Mouse (Mus musculus): ENCODE data around the gene Sort1. TPM values are rescaled to one million over a fixed set of nuclear protein-coding genes. Genes with fewer than 3 reads are reported as not detected.

The Sort1 gene
- polyA plus RNA-seq, 1 experiment from 2014 or later = 6.4 TPM

DNA sequence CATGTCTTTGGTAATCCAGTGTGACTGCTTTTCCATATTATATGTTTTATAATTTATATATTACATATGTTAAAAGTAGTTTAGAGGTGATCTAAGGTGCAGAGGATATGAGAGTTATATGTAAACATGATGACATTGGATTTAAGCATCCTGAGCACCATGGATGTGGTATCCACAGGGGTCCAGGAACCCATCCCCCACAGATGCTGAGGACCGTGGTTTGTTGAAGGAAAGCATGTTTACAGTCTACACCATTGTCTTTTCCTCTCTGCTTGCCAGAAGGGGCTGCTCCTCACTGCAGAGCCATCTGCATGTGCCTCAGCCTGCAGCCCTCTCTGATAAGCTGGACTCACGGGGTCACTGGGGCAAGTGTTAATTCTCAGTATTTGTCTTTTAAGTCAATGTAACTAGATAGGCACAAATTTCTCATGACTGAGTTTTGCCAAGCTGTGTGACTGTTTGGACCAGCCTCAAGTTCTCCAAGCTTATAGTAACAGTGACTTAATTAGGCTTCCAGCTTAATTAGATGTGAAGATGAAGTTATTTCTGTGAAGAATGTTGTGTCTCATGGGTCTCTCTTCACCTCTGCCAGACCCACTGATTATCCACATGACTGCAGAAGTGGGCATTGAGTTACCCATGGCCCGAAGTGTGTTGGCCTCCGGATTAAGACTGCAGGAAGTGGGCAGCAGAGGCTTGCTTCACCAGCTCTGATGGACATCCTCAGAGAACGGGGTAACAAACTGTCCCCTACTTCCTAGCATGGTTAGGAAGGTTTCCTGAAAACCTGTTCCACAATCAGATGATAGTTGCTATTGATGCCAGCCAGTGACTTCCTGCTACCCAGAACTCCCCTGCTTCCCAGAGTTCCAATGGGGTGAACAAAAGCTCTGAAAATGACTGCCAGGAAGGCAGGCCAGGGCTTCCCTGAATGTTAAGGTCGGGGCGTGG, 14.0 kb downstream of the Sort1 start:
- Histone ChIP-seq H3K36me3 (no peaks in the 10 kb centered on the region), H3K27ac (no peak overlapping the region), H3K4me2 (no peak overlapping the region), H3K27me3 (no peaks in the 10 kb centered on the region), H3K4me1 (peaks cover 31% of the 10 kb centered on the region), H3K9ac (no peak overlapping the region), H3K9me3 (no peaks in the 10 kb centered on the region), H3K4me3 (no peak overlapping the region)
- WGBS = 62% methylated on average over 7 of the region's 7 CpGs
- ATAC-seq (ENCODE audit: insufficient number of reproducible peaks, insufficient read depth, low FRiP score, low TSS enrichment, low read depth) = no peak

- H3K4me2 ChIP-seq = no peak overlapping the region
- peaks cover 22% of the 10 kb centered on the region for H3K4me1 ChIP-seq
- no peak for ATAC-seq (ENCODE audit: insufficient number of reproducible peaks, insufficient read depth, low FRiP score, low TSS enrichment, low read depth)
- H3K9ac ChIP-seq = no peak overlapping the region
- no peaks in the 10 kb centered on the region for H3K36me3 ChIP-seq
- no peak overlapping the region for H3K4me3 ChIP-seq
- H3K9me3 ChIP-seq = no peaks in the 10 kb centered on the region
- H3K27ac ChIP-seq = no peak overlapping the region
- H3K27me3 ChIP-seq = no peaks in the 10 kb centered on the region
- 82% methylated on average over 6 of the region's 6 CpGs for WGBS
Measured at GRCm38 (mm10) chr3:108300455-108301030, 16.7 kb downstream of the Sort1 start.

DNA sequence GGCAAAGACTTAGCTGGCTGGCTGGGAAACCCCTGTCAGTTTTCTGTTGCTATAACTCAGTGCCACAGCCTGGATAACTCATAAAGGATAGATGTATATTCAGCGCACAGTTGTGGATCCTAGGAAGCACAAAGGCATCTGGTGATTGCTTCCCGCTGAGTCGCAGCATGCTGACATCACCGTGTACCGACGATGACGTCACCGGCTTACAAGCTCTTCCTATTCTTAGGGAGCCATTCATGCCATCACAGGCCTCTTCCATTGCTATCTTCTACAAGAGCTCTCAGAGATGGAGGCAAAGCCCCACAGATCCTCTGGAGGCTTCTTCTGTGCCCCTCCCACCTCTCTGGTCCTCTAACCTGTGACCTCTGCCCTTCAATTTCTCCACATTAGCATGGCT, 19.8 kb downstream of the Sort1 start:
- H3K27me3 ChIP-seq = no peaks in the 10 kb centered on the region
- H3K27ac ChIP-seq = no peak overlapping the region
- no peaks in the 10 kb centered on the region for H3K36me3 ChIP-seq
- H3K9ac ChIP-seq = no peak overlapping the region
- H3K4me1 ChIP-seq = peaks cover 14% of the 10 kb centered on the region
- H3K4me3 ChIP-seq = no peak overlapping the region
- no peak for ATAC-seq (ENCODE audit: insufficient number of reproducible peaks, insufficient read depth, low FRiP score, low TSS enrichment, low read depth)
- no peak overlapping the region for H3K4me2 ChIP-seq
- WGBS = 87% methylated on average over 8 of the region's 8 CpGs
- no peaks in the 10 kb centered on the region for H3K9me3 ChIP-seq

DNA sequence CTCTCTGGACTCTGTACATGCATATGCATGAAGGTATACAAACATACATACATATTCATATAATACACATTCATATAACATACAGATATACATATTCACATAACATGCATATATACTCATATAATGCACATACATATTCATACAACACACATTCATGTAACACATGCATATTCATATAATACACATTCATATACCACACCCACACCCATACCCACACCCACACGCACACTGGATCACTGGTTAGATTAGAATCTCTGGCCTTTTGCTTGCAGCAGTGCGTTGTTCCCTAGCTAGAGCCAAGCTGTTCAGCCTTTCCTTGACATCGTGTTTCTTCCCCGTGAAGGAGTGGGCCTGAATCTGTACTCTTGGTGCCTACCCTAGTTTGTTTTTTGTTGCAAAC, 20.9 kb downstream of the Sort1 start:
- Histone ChIP-seq H3K9ac (no peak overlapping the region), H3K36me3 (no peaks in the 10 kb centered on the region), H3K9me3 (no peaks in the 10 kb centered on the region), H3K4me1 (peaks cover 14% of the 10 kb centered on the region), H3K4me2 (no peak overlapping the region), H3K27ac (no peak overlapping the region), H3K4me3 (no peak overlapping the region), H3K27me3 (no peaks in the 10 kb centered on the region)
- WGBS = 74% methylated on average over 4 of the region's 4 CpGs
- no peak for ATAC-seq (ENCODE audit: insufficient number of reproducible peaks, insufficient read depth, low FRiP score, low TSS enrichment, low read depth)

DNA sequence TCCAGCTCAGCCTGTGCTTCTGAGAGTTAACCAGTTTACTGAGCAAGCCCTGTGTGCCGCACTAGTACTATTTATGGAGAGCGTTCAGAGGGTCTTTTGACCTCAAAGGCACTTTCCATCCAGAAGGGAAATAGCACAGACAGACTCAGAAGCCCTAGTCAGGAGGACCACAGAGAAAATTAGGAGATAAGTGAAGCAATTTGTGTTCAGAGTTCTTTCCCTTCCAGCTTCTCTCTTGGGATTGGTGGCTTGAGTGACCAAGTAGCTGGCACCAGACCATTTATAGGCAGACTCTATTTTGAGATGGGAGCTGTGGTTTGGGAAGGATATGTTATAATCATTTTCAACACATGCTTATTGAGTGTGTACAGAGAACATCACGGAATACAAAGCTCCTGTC, 22.5 kb downstream of the Sort1 start:
- no peak overlapping the region for H3K9ac ChIP-seq
- no peak overlapping the region for H3K4me3 ChIP-seq
- no peak for ATAC-seq (ENCODE audit: insufficient number of reproducible peaks, insufficient read depth, low FRiP score, low TSS enrichment, low read depth)
- no peaks in the 10 kb centered on the region for H3K27me3 ChIP-seq
- H3K4me1 ChIP-seq = peaks cover 17% of the 10 kb centered on the region
- 37% methylated on average over 3 of the region's 3 CpGs for WGBS
- peak overlapping the region; percentile 45; the same call in 1 of the 2 replicates for H3K27ac ChIP-seq
- no peaks in the 10 kb centered on the region for H3K36me3 ChIP-seq
- no peak overlapping the region for H3K4me2 ChIP-seq
- no peaks in the 10 kb centered on the region for H3K9me3 ChIP-seq

DNA sequence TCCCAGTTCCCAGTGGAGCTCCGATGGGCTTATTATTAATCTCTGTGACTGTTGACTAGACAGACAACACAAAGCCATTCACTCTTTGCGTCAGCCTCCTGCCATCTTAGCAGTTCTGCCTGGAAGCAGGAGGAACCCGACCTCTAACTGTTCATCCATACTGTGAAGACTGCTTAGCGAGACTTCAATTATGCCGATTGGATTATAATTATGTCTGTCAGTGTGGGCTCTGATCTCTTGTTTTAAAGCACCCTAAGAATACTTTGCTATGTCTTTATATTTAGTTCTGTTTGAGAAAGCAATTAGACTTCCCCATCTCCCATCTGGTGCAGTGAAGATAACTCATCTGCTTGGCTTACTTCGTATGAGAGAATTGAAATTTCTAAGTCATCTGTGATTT, 23.6 kb downstream of the Sort1 start:
- Histone ChIP-seq H3K9me3 (no peaks in the 10 kb centered on the region), H3K4me3 (no peak overlapping the region), H3K36me3 (no peaks in the 10 kb centered on the region), H3K27ac (no peak overlapping the region), H3K4me2 (no peak overlapping the region), H3K27me3 (no peaks in the 10 kb centered on the region), H3K4me1 (peaks cover 17% of the 10 kb centered on the region), H3K9ac (no peak overlapping the region)
- WGBS = 67% methylated on average over 6 of the region's 6 CpGs
- no peak for ATAC-seq (ENCODE audit: insufficient number of reproducible peaks, insufficient read depth, low FRiP score, low TSS enrichment, low read depth)

GRCm38 (mm10) chr3:108310921-108311341, 27.0 kb downstream of the Sort1 start:
- Histone ChIP-seq H3K4me1 (peaks cover 9% of the 10 kb centered on the region), H3K4me2 (no peak overlapping the region), H3K9me3 (no peaks in the 10 kb centered on the region), H3K9ac (no peak overlapping the region), H3K36me3 (no peaks in the 10 kb centered on the region), H3K4me3 (no peak overlapping the region), H3K27ac (no peak overlapping the region), H3K27me3 (no peaks in the 10 kb centered on the region)
- no peak for ATAC-seq (ENCODE audit: insufficient number of reproducible peaks, insufficient read depth, low FRiP score, low TSS enrichment, low read depth)

GRCm38 (mm10) chr3:108311688-108312087, 27.8 kb downstream of the Sort1 start:
- Histone ChIP-seq H3K4me2 (no peak overlapping the region), H3K27me3 (no peaks in the 10 kb centered on the region), H3K9me3 (no peaks in the 10 kb centered on the region), H3K36me3 (no peaks in the 10 kb centered on the region), H3K4me1 (0 out of 2 replicates have a peak, but pooled peaks cover 3% of the 10 kb centered on the region), H3K9ac (no peak overlapping the region), H3K27ac (no peak overlapping the region), H3K4me3 (no peak overlapping the region)
- WGBS = 85% methylated on average over 4 of the region's 4 CpGs
- ATAC-seq (ENCODE audit: insufficient number of reproducible peaks, insufficient read depth, low FRiP score, low TSS enrichment, low read depth) = no peak

- Histone ChIP-seq H3K27me3 (no peaks in the 10 kb centered on the region), H3K9me3 (no peaks in the 10 kb centered on the region), H3K4me1 (0 out of 2 replicates have a peak, but pooled peaks cover 3% of the 10 kb centered on the region), H3K36me3 (no peaks in the 10 kb centered on the region), H3K4me2 (no peak overlapping the region), H3K4me3 (no peak overlapping the region), H3K27ac (no peak overlapping the region), H3K9ac (no peak overlapping the region)
- no peak for ATAC-seq (ENCODE audit: insufficient number of reproducible peaks, insufficient read depth, low FRiP score, low TSS enrichment, low read depth)
Measured at GRCm38 (mm10) chr3:108312414-108312813, 28.5 kb downstream of the Sort1 start.

DNA sequence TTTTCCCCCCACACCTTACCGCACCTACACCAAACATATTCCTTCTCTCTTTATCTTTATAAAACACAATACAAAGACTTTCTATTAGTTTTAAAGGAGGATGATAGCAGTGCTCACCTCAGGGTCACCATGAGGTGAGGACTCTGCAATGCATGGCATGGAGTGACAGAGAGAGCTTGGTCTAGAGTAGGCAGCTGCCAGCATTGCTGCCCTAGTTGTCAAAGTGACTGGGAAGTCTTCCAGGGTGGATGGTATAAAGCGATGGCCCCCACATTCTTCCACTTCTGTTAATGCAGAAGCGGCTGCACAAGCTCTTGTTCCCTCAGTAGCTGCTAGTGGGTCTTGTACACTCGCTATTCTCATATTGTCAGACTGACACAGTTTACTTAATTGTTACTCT, 29.3 kb downstream of the Sort1 start:
- H3K9ac ChIP-seq = no peak overlapping the region
- H3K36me3 ChIP-seq = no peaks in the 10 kb centered on the region
- H3K4me2 ChIP-seq = no peak overlapping the region
- 80% methylated on average over 4 of the region's 4 CpGs for WGBS
- no peaks in the 10 kb centered on the region for H3K27me3 ChIP-seq
- no peak overlapping the region for H3K27ac ChIP-seq
- H3K4me3 ChIP-seq = no peak overlapping the region
- no peak for ATAC-seq (ENCODE audit: insufficient number of reproducible peaks, insufficient read depth, low FRiP score, low TSS enrichment, low read depth)
- 0 out of 2 replicates have a peak, but pooled peaks cover 3% of the 10 kb centered on the region for H3K4me1 ChIP-seq
- no peaks in the 10 kb centered on the region for H3K9me3 ChIP-seq

DNA sequence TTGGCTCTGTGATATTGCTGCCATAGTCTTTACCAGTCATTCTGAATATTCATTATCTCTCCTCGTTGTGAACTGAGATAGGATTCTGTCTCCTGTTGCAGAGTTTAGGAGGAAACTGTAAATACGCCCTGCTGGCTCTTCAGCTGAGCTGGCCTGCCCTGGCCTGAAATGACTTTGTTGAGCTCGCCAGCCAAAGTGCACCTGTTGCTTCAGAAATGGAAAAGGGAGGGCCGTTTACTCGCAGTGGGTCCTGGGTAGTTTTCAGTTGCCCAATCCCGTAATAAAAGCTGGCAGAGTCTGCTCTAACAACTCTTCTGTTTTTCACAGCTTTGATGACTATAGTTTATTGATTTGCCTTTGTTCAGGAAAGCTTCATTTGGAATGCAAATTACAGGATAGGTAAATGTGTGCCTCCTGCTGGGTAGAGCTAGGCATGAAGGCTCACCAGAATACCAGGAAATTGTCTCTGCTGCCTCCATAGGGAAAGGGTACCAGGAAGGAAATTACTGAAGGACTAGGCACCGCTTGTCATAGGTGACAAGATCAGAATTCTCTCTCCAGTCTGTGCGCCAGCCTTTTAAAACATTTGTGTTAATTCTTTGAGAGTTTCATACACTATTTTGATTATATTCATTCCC, 30.3 kb downstream of the Sort1 start:
- Histone ChIP-seq H3K9me3 (no peaks in the 10 kb centered on the region), H3K27me3 (no peaks in the 10 kb centered on the region), H3K9ac (no peak overlapping the region), H3K36me3 (no peaks in the 10 kb centered on the region), H3K4me3 (no peak overlapping the region), H3K4me1 (peaks cover 6% of the 10 kb centered on the region; the same call in 1 of the 2 replicates), H3K27ac (no peak overlapping the region), H3K4me2 (no peak overlapping the region)
- no peak for ATAC-seq (ENCODE audit: insufficient number of reproducible peaks, insufficient read depth, low FRiP score, low TSS enrichment, low read depth)
- WGBS = 72% methylated on average over 8 of the region's 8 CpGs

- WGBS = 23% methylated on average over 2 of the region's 2 CpGs
- no peak overlapping the region for H3K4me2 ChIP-seq
- ATAC-seq (ENCODE audit: insufficient number of reproducible peaks, insufficient read depth, low FRiP score, low TSS enrichment, low read depth) = no peak
Measured at GRCm38 (mm10) chr3:108318517-108318916, 34.6 kb downstream of the Sort1 start.

More at GRCm38 (mm10) chr3:108318517-108318916, 34.6 kb downstream of the Sort1 start:
- Histone ChIP-seq H3K9me3 (no peaks in the 10 kb centered on the region), H3K27me3 (no peaks in the 10 kb centered on the region), H3K4me1 (peaks cover 7% of the 10 kb centered on the region), H3K27ac (no peak overlapping the region), H3K9ac (no peak overlapping the region), H3K4me3 (no peak overlapping the region), H3K36me3 (no peaks in the 10 kb centered on the region)

All from embryonic facial prominence, embryonic 13.5 days (tissue).